Mouse (Mus musculus): Measurements from ENCODE around the gene Upf3a.
A peak's percentile ranks its signal among the peaks of the same experiment; 100 is the strongest.
"Not testable (repeated sequence)": the region's sequence is repeated elsewhere in the genome, so short reads cannot be mapped to it uniquely, and the experiment has no call there.

Gene Upf3a

GRCm38 (mm10) chr8:13785250-13785763 lies at the start of gene Upf3a:
Gene Upf3a, plus strand, starts transcription at chr8:13785615.
- peak; percentile 90 for DNase-seq (ENCODE audit: low spot score in 2 of 2)

- DNase-seq (ENCODE audit: low spot score in 2 of 2) = peak; percentile 63 to 78
Measured at GRCm38 (mm10) chr8:13740323-13740770, 45.1 kb upstream of the Upf3a start.

DNA sequence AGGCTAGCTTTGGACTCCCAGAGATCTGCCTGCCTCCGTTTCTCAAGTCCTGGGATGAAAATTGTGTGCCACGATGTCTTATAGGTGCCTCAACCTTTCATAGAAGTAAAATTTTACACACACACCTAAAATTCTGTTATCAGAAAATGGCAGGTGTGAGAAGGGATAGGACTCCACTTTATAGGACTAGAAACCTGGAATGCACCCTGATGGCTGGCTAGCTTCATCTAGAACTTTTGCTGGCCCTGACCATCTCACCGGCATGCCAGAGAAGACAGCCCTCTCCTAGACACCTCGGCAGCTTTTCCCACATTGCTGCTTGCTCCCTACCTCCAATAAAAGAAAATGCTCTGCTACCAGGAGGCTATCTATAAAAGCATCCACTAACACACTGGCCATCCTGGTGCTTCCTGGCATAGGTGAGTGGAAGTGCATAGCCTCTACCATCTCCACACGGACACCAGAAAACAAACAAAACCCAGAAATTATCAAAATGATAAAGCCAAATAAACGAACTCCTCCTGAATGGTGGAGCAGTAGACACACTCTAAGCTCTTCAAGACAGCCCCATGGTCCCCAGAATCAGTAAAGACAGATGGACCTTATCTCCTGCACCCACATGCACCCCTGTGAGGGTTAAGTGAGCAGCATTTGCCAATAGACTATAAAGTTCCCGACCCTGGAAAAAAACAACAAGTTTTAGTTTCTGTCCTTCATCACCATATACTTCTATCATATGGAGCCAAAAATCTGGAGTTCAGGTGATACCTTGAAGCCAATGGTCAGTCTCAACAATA lies 44.4 kb upstream of the Upf3a start:
- DNase-seq (ENCODE audit: low spot score in 2 of 2) = no peak

GRCm38 (mm10) chr8:13746212-13746611 lies 39.2 kb upstream of the Upf3a start:
- not testable (repeated sequence) for DNase-seq (ENCODE audit: low spot score in 2 of 2)

- no peak for DNase-seq (ENCODE audit: low spot score in 2 of 2)
Measured at GRCm38 (mm10) chr8:13747626-13748025, 37.8 kb upstream of the Upf3a start.

DNA sequence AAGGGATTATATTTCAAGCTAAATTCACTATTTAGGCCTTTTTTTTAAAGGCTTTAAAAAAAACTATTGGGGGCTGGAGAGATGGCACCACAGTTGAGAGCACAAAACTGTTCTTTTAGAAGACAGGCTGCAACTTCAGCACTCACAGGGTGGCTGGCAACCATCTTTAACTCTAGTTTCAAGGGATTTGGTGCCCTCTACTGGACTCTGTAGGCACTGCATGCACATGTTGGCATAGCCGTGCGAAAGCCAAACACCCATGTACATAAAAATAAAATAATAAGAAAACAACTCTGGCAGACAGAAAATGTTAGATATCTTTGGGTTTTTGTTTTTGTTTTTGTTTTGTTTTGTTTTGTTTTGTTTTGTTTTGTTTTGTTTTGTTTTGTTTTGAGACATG lies 31.7 kb upstream of the Upf3a start:
- peak; percentile 32 to 71 for DNase-seq (ENCODE audit: low spot score in 2 of 2)

GRCm38 (mm10) chr8:13756480-13756879 lies 28.9 kb upstream of the Upf3a start:
- DNase-seq (ENCODE audit: low spot score in 2 of 2) = no peak

GRCm38 (mm10) chr8:13756982-13757804 lies 28.2 kb upstream of the Upf3a start, which contains the start of gene Cdc16:
Gene Cdc16, plus strand, starts transcription at chr8:13757676.
- DNase-seq (ENCODE audit: low spot score in 2 of 2) = peak; percentile 84 to 85

GRCm38 (mm10) chr8:13757805-13758727 lies 27.3 kb upstream of the Upf3a start:
- peak; percentile 17 to 34 for DNase-seq (ENCODE audit: low spot score in 2 of 2)

DNA sequence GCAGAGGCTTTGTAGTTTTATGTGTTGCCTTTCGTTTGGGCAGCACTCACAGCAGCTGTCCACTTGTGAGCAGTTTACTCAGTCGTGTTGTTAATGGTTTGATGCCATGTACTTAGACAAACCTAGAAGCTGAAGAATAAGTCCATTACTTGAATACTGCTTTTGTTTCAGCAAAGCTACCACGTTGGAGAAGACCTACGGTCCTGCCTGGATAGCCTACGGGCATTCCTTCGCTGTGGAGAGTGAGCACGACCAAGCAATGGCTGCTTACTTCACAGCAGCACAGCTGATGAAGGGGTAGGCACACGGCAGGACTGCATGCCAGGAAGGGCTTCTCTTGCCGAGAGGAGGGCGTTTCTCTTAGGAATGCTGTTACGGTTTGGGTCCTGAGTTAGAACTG lies 16.2 kb upstream of the Upf3a start:
- no peak for DNase-seq (ENCODE audit: low spot score in 2 of 2)

DNA sequence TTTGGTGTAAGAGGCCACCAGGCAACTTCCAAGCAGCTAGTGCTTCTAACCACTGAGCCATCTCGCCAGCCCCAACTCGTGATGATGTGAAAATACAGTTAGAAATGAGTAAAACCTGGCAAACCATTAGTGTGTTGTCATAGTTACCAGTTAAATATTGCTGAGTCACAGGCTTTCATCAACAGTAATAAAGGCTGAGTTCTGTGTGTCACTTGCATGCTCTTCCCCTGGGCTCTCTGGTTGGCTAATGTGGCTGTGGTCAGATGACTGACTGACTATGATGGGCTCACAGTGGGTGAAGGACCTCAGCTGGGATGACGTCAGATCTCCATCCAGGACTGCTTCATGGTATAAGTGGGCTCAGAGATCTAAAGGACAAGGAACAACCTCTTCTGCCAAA lies 4.9 kb upstream of the Upf3a start:
- DNase-seq (ENCODE audit: low spot score in 2 of 2) = no peak

- peak; percentile 92 to 94 for DNase-seq (ENCODE audit: low spot score in 2 of 2)
Measured at GRCm38 (mm10) chr8:13785764-13786299, 417 bp downstream of the Upf3a start.

DNA sequence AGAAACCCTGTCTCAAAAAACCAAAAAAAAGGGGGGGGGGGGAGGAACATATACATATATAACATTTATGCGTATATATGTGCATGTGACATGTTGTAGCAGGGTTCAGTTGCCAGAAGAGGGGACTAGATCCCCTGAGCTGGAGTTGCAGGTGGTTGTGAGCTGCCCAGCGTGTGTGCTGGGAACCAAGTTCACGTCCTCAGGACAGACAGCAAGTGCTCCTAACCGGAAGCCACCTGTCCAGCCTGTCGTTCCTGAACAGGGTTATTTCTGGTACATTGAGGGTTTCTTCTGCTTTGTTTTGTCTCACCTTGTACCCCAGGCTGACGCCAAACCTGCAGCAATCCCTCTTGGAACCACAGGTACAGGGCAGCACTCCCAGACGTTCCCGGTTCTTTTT lies 4.2 kb downstream of the Upf3a start:
- DNase-seq (ENCODE audit: low spot score in 2 of 2) = no peak

DNA sequence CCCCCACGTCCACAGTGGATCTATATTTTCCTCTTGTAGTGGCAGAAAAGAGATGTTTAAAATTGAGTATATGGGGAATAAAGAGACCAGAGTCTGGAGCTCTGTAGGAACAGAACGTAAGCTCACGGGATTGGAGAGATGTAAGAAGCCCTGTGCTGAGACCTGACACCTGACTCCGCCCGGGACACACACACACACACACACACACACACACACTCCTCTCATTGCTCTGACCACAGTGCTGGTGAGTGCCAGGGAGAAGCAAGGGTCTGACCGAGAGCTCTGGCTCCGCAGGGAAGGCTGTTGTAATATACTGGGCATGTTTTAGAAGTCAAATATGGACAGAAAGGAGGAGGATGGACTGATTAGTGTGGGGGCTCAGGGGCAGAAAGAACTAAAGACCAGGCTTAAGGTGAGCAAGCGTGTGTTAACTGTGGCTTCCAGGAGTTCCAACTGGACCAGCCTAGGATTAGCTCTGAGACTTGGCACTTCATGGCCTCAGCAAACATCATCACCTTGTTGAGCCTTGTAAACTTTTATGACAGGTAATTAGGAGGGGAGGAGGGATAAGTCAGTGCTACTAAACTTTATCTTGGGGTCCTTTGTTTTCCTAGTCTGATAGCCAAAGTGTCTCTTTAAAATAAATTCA lies 7.8 kb downstream of the Upf3a start:
- no peak for DNase-seq (ENCODE audit: low spot score in 2 of 2)

DNA sequence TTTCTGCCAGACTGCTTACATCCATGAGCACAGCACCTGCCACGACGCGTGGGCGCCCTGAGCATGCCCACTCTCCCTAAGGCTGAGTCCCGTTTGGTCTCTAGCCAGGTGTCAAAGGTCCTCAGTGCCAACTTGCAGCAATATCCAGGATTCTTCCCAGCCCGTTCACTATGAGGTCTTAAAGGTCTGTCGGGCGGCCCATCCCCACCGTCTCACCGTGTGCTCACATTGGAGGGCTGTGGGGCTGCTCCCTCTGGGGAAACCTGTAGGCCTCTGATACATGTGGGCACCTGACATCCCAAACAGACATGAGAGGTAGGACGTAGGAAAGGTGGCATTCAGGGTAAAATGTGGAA lies 8.3 kb downstream of the Upf3a start:
- DNase-seq (ENCODE audit: low spot score in 2 of 2) = no peak

DNA sequence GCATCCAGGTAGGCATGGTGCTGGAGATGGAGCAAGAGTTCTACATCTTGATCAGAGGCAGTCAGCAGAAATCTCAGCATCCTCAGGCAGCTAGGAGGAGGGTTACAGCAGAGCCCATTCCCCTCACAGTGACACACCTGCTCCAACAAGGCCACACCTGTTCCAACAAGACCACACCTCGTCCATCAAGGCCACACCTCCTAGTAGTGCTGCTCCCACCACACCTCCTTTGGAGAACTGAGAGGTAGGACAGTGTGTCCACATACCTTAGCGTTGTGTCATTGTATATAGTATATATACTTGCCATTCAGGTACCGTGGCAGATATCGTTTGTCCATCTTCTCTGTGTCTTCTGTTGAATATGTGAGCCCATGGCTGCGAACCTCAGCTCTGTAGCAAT lies 12.3 kb downstream of the Upf3a start:
- no peak for DNase-seq (ENCODE audit: low spot score in 2 of 2)

DNA sequence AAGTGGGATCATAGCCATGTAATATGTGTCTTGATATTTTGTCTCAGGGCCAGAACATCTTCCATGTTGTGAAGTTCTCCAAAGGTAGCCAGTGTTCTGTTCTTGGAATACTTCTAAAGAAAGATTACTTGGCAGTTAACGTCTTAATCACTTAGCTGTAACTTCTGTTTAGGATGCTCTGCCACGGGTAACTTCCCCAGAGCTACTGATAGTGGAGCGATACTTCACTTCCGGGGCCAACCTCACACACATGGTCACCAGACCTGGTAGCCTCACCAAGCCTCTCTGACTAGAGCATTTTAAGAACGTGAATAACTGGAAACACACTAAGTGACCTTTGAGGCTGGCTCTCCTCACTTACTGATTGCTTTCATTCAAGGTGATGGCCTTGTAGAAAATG lies 14.2 kb downstream of the Upf3a start:
- DNase-seq (ENCODE audit: low spot score in 2 of 2) = no peak

DNA sequence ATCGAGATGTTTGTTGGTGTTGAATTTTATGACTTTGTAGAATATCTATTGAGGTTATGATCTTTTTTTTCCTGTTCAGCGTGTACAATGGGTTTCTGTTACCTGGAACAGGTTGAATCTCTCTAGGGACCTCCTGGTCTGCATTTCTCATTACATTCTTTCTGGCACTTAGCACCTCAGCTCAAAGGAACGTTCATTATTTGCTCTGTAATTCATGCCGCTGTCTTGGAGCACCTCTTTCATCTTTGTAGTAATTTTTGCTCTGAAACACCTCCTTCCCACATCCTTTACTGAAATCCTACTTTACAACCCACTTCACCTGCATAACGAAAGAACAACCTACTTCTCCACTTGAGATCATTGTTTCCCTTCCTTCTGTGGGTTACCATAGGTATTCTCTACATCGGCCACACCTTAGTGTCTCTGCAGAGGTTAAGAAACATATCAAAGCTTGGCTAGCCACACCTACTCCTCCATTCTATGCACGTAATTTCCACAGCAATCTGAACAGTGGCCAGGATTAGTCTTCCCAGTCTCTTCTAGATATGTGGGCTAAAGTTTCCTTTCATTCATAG lies 43.3 kb downstream of the Upf3a start:
- DNase-seq (ENCODE audit: low spot score in 2 of 2) = no peak

DNA sequence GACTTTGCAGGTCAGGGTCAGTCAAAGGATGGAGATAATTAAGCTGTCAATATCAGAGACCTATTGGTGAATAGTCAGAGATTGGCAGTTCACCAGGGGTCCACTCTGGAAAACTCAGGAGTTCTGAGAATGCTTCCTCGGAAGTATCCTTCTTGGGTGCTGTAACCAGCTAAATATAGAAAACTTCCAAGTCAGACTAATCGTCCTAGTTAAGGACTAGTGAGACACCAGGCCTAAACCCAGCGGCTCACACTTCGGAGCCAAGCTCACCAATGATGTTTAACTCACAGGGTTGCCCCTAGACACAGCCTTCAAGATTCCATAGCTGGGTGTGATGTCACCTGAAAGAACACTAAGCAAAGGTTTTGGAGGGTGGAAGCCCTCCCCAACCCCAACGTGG lies 52.9 kb downstream of the Upf3a start, which contains the start of gene AF366264:
TSS of gene AF366264 (minus strand) at position 101 of the 400 bp plus-strand sequence.
- DNase-seq (ENCODE audit: low spot score in 2 of 2) = not testable (repeated sequence)

DNA sequence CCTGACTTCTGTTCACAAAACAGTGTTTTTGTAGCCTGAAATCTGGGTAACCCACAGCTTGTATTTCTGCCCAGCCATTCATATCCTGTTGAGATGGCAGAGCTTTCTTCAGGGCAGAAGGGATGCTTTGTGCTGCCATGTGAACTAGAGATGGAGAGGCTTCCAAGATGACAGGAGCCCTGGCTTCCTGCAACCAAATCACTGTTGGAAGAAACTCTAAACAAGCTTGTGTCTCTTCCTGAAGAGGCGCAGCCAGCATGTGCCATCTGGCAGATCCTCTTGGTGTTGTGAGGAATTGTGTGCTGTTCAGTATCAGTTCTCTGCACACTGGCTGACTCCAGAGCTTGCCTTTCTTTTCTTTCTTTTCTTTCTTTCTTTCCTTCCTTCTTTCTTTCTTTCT lies 57.9 kb downstream of the Upf3a start:
- DNase-seq (ENCODE audit: low spot score in 2 of 2) = not testable (repeated sequence)
